Mouse (Mus musculus) limb, embryonic 10.5 days (tissue): ENCODE measurements around the gene Alkbh2. TPM values are rescaled to one million over a fixed set of nuclear protein-coding genes. Genes with fewer than 3 reads are reported as not detected.

Source experiments
- DNase-seq: peaks from one replicate; pipeline ENCODE4 v3.0.0-alpha.2; 2017; ENCODE audit warnings: low spot score
- H3K27ac ChIP-seq: fragments of 300-500 bp; sonication (generic); 2 replicates; pipeline ENCODE4 v1.5.1; 2016; ENCODE audit warnings: mild to moderate bottlenecking
- H3K27me3 ChIP-seq: fragments of 300-500 bp; sonication (generic); 2 replicates; pipeline ENCODE4 v1.6.1; 2016; ENCODE audit warnings: low read depth, mild to moderate bottlenecking; ENCODE audit not compliant: poor library complexity, severe bottlenecking
- H3K36me3 ChIP-seq: fragments of 300-500 bp; sonication (generic); 2 replicates; pipeline ENCODE4 v1.6.1; 2016; ENCODE audit warnings: mild to moderate bottlenecking, moderate library complexity
- H3K4me1 ChIP-seq: fragments of 300-500 bp; sonication (generic); 2 replicates; pipeline ENCODE4 v1.6.1; 2016
- H3K4me3 ChIP-seq: fragments of 300-500 bp; sonication (generic); 2 replicates; pipeline ENCODE4 v1.5.1; 2016; ENCODE audit warnings: mild to moderate bottlenecking, moderate library complexity
- H3K9me3 ChIP-seq: fragments of 300-500 bp; sonication (generic); replicated peaks from 2 replicates; pipeline ENCODE4 v1.6.1; 2016; ENCODE audit warnings: mild to moderate bottlenecking
- WGBS: fragments of 180-500 bp; shearing (Covaris S2); methylation state at CpG from one replicate; pipeline ENCODE4 v1.1.7; 2016; 5-methylcytosine and 5-hydroxymethylcytosine counted together
- polyA plus RNA-seq: library from polyadenylated mRNA; unstranded; fragments of >200 nt; fragmentation: Nextera tagmentation; extraction: Ambion mirVana; gene quantifications from 2 replicates; pipeline ENCODE4 v1.2.1, GENCODE M21; 2016

The Alkbh2 gene
- polyA plus RNA-seq, 1 experiment from 2014 or later: 12.9 TPM

- no peak overlapping the region for H3K27ac ChIP-seq
- no peak overlapping the region for H3K4me3 ChIP-seq
- no peaks in the 10 kb centered on the region for H3K9me3 ChIP-seq
- WGBS: 60% methylated on average over 7 of the region's 7 CpGs
- no peak for DNase-seq
- H3K27me3 ChIP-seq: no peaks in the 10 kb centered on the region
- no peaks in the 10 kb centered on the region for H3K36me3 ChIP-seq
- H3K4me1 ChIP-seq: peaks cover 11% of the 10 kb centered on the region
These were observed 29.2 kb upstream of the Alkbh2 start for GRCm38 (mm10) chr5:114157236-114157635.

- no peak for DNase-seq
- 67% methylated on average over 9 of the region's 9 CpGs for WGBS
- H3K4me1 ChIP-seq: peaks cover 17% of the 10 kb centered on the region
- no peaks in the 10 kb centered on the region for H3K9me3 ChIP-seq
- no peak overlapping the region for H3K27ac ChIP-seq
- no peaks in the 10 kb centered on the region for H3K27me3 ChIP-seq
- H3K36me3 ChIP-seq: no peaks in the 10 kb centered on the region
- H3K4me3 ChIP-seq: no peak overlapping the region
These were observed 27.3 kb upstream of the Alkbh2 start for GRCm38 (mm10) chr5:114155168-114155933.

GRCm38 (mm10) chr5:114154765-114155164 lies 26.7 kb upstream of the Alkbh2 start:
- Histone ChIP-seq H3K4me1 (peaks cover 17% of the 10 kb centered on the region), H3K27ac (no peak overlapping the region), H3K27me3 (no peaks in the 10 kb centered on the region), H3K36me3 (no peaks in the 10 kb centered on the region), H3K9me3 (no peaks in the 10 kb centered on the region), H3K4me3 (no peak overlapping the region)
- 87% methylated on average over 5 of the region's 5 CpGs for WGBS
- no peak for DNase-seq

- Histone ChIP-seq H3K36me3 (no peaks in the 10 kb centered on the region), H3K9me3 (no peaks in the 10 kb centered on the region), H3K27me3 (no peaks in the 10 kb centered on the region), H3K27ac (peak overlapping the region; percentile 67), H3K4me3 (peak overlapping the region; percentile 45), H3K4me1 (peaks cover 17% of the 10 kb centered on the region)
- DNase-seq: peak; percentile 73
- 3% methylated on average over 12 of the region's 12 CpGs for WGBS
These were observed 25.5 kb upstream of the Alkbh2 start for GRCm38 (mm10) chr5:114153490-114153889.

GRCm38 (mm10) chr5:114152359-114153092 lies 24.5 kb upstream of the Alkbh2 start:
- no peak overlapping the region; the same call in 1 of the 2 replicates for H3K27ac ChIP-seq
- H3K9me3 ChIP-seq: no peaks in the 10 kb centered on the region
- H3K4me1 ChIP-seq: peaks cover 17% of the 10 kb centered on the region
- H3K4me3 ChIP-seq: no peak overlapping the region
- 85% methylated on average over 12 of the region's 12 CpGs for WGBS
- no peaks in the 10 kb centered on the region for H3K27me3 ChIP-seq
- DNase-seq: no peak
- H3K36me3 ChIP-seq: no peaks in the 10 kb centered on the region

GRCm38 (mm10) chr5:114147043-114147972 lies 19.3 kb upstream of the Alkbh2 start:
- Histone ChIP-seq H3K4me3 (no peak overlapping the region), H3K36me3 (no peaks in the 10 kb centered on the region), H3K27ac (0 out of 2 replicates have a peak overlapping the region, but pooled peaks have one; percentile 44)

GRCm38 (mm10) chr5:114146028-114146888 lies 18.2 kb upstream of the Alkbh2 start, which contains the start of gene Acacb:
Gene Acacb, plus strand, starts transcription at chr5:114146535.
- Histone ChIP-seq H3K36me3 (no peaks in the 10 kb centered on the region), H3K27me3 (no peaks in the 10 kb centered on the region), H3K27ac (peak within 1 kb of the TSS; percentile 44; the same call in 1 of the 2 replicates), H3K9me3 (no peaks in the 10 kb centered on the region), H3K4me3 (no peak within 1 kb of the TSS), H3K4me1 (peaks cover 27% of the 10 kb centered on the region)
- DNase-seq: peak; percentile 52
- 33% methylated on average over 19 of the region's 19 CpGs for WGBS

More at GRCm38 (mm10) chr5:114147043-114147972, 19.3 kb upstream of the Alkbh2 start:
- Histone ChIP-seq H3K27me3 (no peaks in the 10 kb centered on the region), H3K4me1 (peaks cover 32% of the 10 kb centered on the region), H3K9me3 (no peaks in the 10 kb centered on the region)
- DNase-seq: no peak
- WGBS: 85% methylated on average over 14 of the region's 14 CpGs

GRCm38 (mm10) chr5:114139175-114139574 lies 11.2 kb upstream of the Alkbh2 start:
- H3K27ac ChIP-seq: no peak overlapping the region
- no peak for DNase-seq

GRCm38 (mm10) chr5:114138277-114139164 lies 10.5 kb upstream of the Alkbh2 start:
- Histone ChIP-seq H3K27ac (no peak overlapping the region), H3K9me3 (no peaks in the 10 kb centered on the region), H3K36me3 (peaks cover 69% of the 10 kb centered on the region), H3K4me1 (peaks cover 5% of the 10 kb centered on the region), H3K4me3 (no peak overlapping the region), H3K27me3 (no peaks in the 10 kb centered on the region)
- DNase-seq: no peak
- 85% methylated on average over 21 of the region's 21 CpGs for WGBS

More at GRCm38 (mm10) chr5:114139175-114139574, 11.2 kb upstream of the Alkbh2 start:
- Histone ChIP-seq H3K36me3 (peaks cover 62% of the 10 kb centered on the region), H3K4me3 (no peak overlapping the region), H3K4me1 (peaks cover 8% of the 10 kb centered on the region), H3K27me3 (no peaks in the 10 kb centered on the region), H3K9me3 (no peaks in the 10 kb centered on the region)
- WGBS: 78% methylated on average over 9 of the region's 9 CpGs

- no peak for DNase-seq
- Histone ChIP-seq H3K9me3 (no peaks in the 10 kb centered on the region), H3K27me3 (no peaks in the 10 kb centered on the region), H3K27ac (no peak overlapping the region), H3K4me3 (no peak overlapping the region), H3K4me1 (peaks cover 5% of the 10 kb centered on the region), H3K36me3 (peaks cover 76% of the 10 kb centered on the region)
- 89% methylated on average over 15 of the region's 15 CpGs for WGBS
These were observed 9.7 kb upstream of the Alkbh2 start for GRCm38 (mm10) chr5:114137481-114138276.
